ENCODE assay signal across 22 mouse cellular contexts in the genomic region with DNA sequence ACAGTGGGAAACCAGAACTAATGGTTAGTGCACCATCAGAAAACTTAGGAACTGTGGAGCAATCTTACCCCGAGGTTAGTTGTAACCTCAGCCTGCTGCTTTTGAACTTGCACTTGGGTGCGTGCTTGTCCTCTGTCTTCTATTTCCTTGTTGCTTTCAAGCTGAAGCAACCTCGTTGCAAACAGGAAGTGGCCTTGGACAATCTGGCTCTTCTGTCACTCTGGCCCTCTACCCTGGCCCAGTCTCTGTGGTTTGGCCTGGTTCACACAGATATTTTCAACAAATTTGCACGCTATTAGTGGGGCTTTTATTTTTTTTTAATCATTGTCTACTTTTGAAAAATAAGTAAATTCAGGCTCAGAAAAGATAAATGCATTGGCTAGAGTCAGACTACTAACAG.
DNase-seq lines count a peak whose midpoint lies in the region; ATAC-seq and TF ChIP-seq lines count a peak whose summit lies in the region.
"Had no signal": no experiment of that assay in that cellular context is flagged by ENCODE, and none has a peak within 500 bp of the region (broad histone marks: within the 10 kb centered on the region; RNA-seq: fewer than 3 reads in every experiment).

No protein-coding gene starts in this region.

- DNase-seq in gastrocnemius, adult 18-20 months (ENCODE audit: low spot score) = peak; percentile 8
- no peak for DNase-seq in gastrocnemius, adult 8-10 months (ENCODE audit: low spot score in 2 of 2)
- DNase-seq in lung, postnatal 10 days = peak; percentile 55
- no peak for DNase-seq in lung, postnatal 14 days
- DNase-seq in kidney, postnatal 36 days = peak; percentile 28 to 43
- no peak for DNase-seq in layer of hippocampus, postnatal 14 days (ENCODE audit: low spot score in 2 of 2)
- DNase-seq: adrenal gland, adult 8-10 months; cerebellum, adult 18-20 months; cerebellum, postnatal 14 days; layer of hippocampus, postnatal 36 days; thymus, postnatal 25 days had no signal

- no peak overlapping the region for H3K4me2 ChIP-seq in intestine, postnatal 0 days (replicated peaks; ENCODE audit: low read depth)
- H3K4me2 ChIP-seq in intestine, embryonic 15.5 days (replicated peaks) = no peak overlapping the region
- H3K4me2 ChIP-seq: embryonic facial prominence, embryonic 12.5 days; forebrain, embryonic 12.5 days; midbrain, embryonic 13.5 days had no signal

- no peaks in the 10 kb centered on the region for H3K9me3 ChIP-seq in intestine, postnatal 0 days (ENCODE audit: control insufficient read depth)
- no peaks in the 10 kb centered on the region for H3K9me3 ChIP-seq in intestine, embryonic 15.5 days
- H3K9me3 ChIP-seq: embryonic facial prominence, embryonic 12.5 days; forebrain, embryonic 12.5 days; hindbrain, embryonic 10.5 days; megakaryocyte, embryonic 14.5 days; midbrain, embryonic 13.5 days had no signal

- no peak overlapping the region for H3K4me3 ChIP-seq in intestine, postnatal 0 days (ENCODE audit: low read depth, low read length)
- H3K4me3 ChIP-seq in intestine, embryonic 15.5 days (replicated peaks) = no peak overlapping the region
- H3K4me3 ChIP-seq: embryonic facial prominence, embryonic 12.5 days; forebrain, embryonic 12.5 days; hindbrain, embryonic 10.5 days; layer of hippocampus, adult 2 months; megakaryocyte, embryonic 14.5 days; midbrain, embryonic 13.5 days had no signal

- no peak overlapping the region; the same call in 1 of the 2 replicates for H3K27ac ChIP-seq in intestine, postnatal 0 days (ENCODE audit: low read depth, low read length)
- H3K27ac ChIP-seq in intestine, embryonic 15.5 days = no peak overlapping the region
- H3K27ac ChIP-seq: embryonic facial prominence, embryonic 12.5 days; forebrain, embryonic 12.5 days; hindbrain, embryonic 10.5 days; hindbrain, postnatal 0 days; layer of hippocampus, adult 2 months; midbrain, embryonic 13.5 days had no signal

- no peaks in the 10 kb centered on the region for H3K4me1 ChIP-seq in intestine, postnatal 0 days (replicated peaks; ENCODE audit: control insufficient read depth, insufficient read depth, low read length)
- H3K4me1 ChIP-seq in intestine, embryonic 15.5 days (replicated peaks) = peaks cover 9% of the 10 kb centered on the region; the same call in 1 of the 2 replicates
- H3K4me1 ChIP-seq: megakaryocyte, embryonic 14.5 days; midbrain, embryonic 13.5 days had no signal

- peak; percentile 70 for ATAC-seq in intestine, postnatal 0 days
- no peak for ATAC-seq in intestine, embryonic 15.5 days
- ATAC-seq: CD4-positive, CD25-positive, alpha-beta regulatory T cell, adult 4 months; hindbrain, postnatal 0 days; midbrain, embryonic 13.5 days; Patski had no signal

- no peaks in the 10 kb centered on the region for H3K36me3 ChIP-seq in intestine, postnatal 0 days (ENCODE audit: control insufficient read depth, insufficient read depth)
- no peaks in the 10 kb centered on the region for H3K36me3 ChIP-seq in intestine, embryonic 15.5 days
- H3K36me3 ChIP-seq: embryonic facial prominence, embryonic 12.5 days; forebrain, embryonic 12.5 days; hindbrain, embryonic 10.5 days; midbrain, embryonic 13.5 days had no signal

- no peak for TF ChIP-seq CTCF in intestine, postnatal 0 days (IDR thresholded peaks at IDR 0.05; ENCODE audit: low read depth)

- WGBS in intestine, postnatal 0 days = 51% methylated on average over 4 of the region's 4 CpGs
- 60% methylated on average over 4 of the region's 4 CpGs for WGBS in intestine, embryonic 15.5 days

- no peak overlapping the region for H3K9ac ChIP-seq in intestine, postnatal 0 days (ENCODE audit: low read depth, low read length)
- H3K9ac ChIP-seq in intestine, embryonic 15.5 days = no peak overlapping the region
- H3K9ac ChIP-seq: embryonic facial prominence, embryonic 12.5 days; forebrain, embryonic 12.5 days; midbrain, embryonic 13.5 days had no signal

- no peaks in the 10 kb centered on the region for H3K27me3 ChIP-seq in intestine, postnatal 0 days (replicated peaks; ENCODE audit: control insufficient read depth, insufficient read depth, low read length)
- H3K27me3 ChIP-seq in intestine, embryonic 15.5 days (replicated peaks) = no peaks in the 10 kb centered on the region
- H3K27me3 ChIP-seq: embryonic facial prominence, embryonic 12.5 days; forebrain, embryonic 12.5 days; megakaryocyte, embryonic 14.5 days; midbrain, embryonic 13.5 days; Patski had no signal

Comparison
In these comparisons a context has a peak if more than half of its experiments do, and no peak if none do; other contexts are left out.
1. DNase-seq: peak in gastrocnemius, adult 18-20 months (single experiment), lung, postnatal 10 days (single experiment) and kidney, postnatal 36 days (2 of 2); none in gastrocnemius, adult 8-10 months (0 of 2), lung, postnatal 14 days (single experiment) and layer of hippocampus, postnatal 14 days (0 of 2).